Mouse (Mus musculus) kidney, adult 9 months (tissue): Measurements from ENCODE around the gene Tspan2.

Experiments used
- DNase-seq: peaks from one replicate; pipeline ENCODE4 v3.0.0; 2022

Tspan2 gene

GRCm38 (mm10) chr3:102735638-102736037 is 1.3 kb downstream of the Tspan2 start:
- no peak for DNase-seq

- DNase-seq, result no peak
These were observed 2.1 kb downstream of the Tspan2 start for GRCm38 (mm10) chr3:102736436-102736835.

- no peak for DNase-seq
These were observed 2.8 kb downstream of the Tspan2 start for GRCm38 (mm10) chr3:102737106-102737505.

GRCm38 (mm10) chr3:102738161-102738901 is 4.0 kb downstream of the Tspan2 start:
- peak; percentile 10 for DNase-seq

- DNase-seq, result no peak
These were observed 4.6 kb downstream of the Tspan2 start for GRCm38 (mm10) chr3:102738926-102739325.

- no peak for DNase-seq
These were observed 8.4 kb downstream of the Tspan2 start for GRCm38 (mm10) chr3:102742725-102743124.

GRCm38 (mm10) chr3:102743202-102743601 is 8.9 kb downstream of the Tspan2 start:
- DNase-seq, result no peak

GRCm38 (mm10) chr3:102743781-102744471 is 9.6 kb downstream of the Tspan2 start:
- DNase-seq, result no peak

- no peak for DNase-seq
These were observed 10.3 kb downstream of the Tspan2 start for GRCm38 (mm10) chr3:102744657-102745056.

- no peak for DNase-seq
These were observed 11.8 kb downstream of the Tspan2 start for GRCm38 (mm10) chr3:102746174-102746573.

- no peak for DNase-seq
These were observed 13.7 kb downstream of the Tspan2 start for GRCm38 (mm10) chr3:102748038-102748437.

GRCm38 (mm10) chr3:102748686-102749085 is 14.4 kb downstream of the Tspan2 start:
- no peak for DNase-seq

- DNase-seq, result no peak
These were observed 16.8 kb downstream of the Tspan2 start for GRCm38 (mm10) chr3:102751136-102751535.

- no peak for DNase-seq
These were observed 17.2 kb downstream of the Tspan2 start for GRCm38 (mm10) chr3:102751536-102751935.

GRCm38 (mm10) chr3:102752053-102752452 is 17.7 kb downstream of the Tspan2 start:
- no peak for DNase-seq

- DNase-seq, result no peak
These were observed 18.1 kb downstream of the Tspan2 start for GRCm38 (mm10) chr3:102752457-102752856.

GRCm38 (mm10) chr3:102755801-102756200 is 21.5 kb downstream of the Tspan2 start:
- no peak for DNase-seq

GRCm38 (mm10) chr3:102757019-102757418 is 22.7 kb downstream of the Tspan2 start:
- DNase-seq, result no peak

GRCm38 (mm10) chr3:102760236-102760635 is 25.9 kb downstream of the Tspan2 start:
- DNase-seq, result no peak

- DNase-seq, result no peak
These were observed 28.1 kb downstream of the Tspan2 start for GRCm38 (mm10) chr3:102762388-102762787.

- DNase-seq, result no peak
These were observed 29.5 kb downstream of the Tspan2 start for GRCm38 (mm10) chr3:102763713-102764400.

- no peak for DNase-seq
These were observed 30.5 kb downstream of the Tspan2 start for GRCm38 (mm10) chr3:102764850-102765249.

- no peak for DNase-seq
These were observed 38.7 kb downstream of the Tspan2 start for GRCm38 (mm10) chr3:102773018-102773417.

- DNase-seq, result no peak
These were observed 48.3 kb downstream of the Tspan2 start, which contains the start of gene Tshb for GRCm38 (mm10) chr3:102782618-102783017. Gene Tshb, minus strand, starts transcription at chr3:102782718.
